Mouse (Mus musculus): ENCODE measurements at regions not wholly inside any gene's neighbourhood (a gene's known extent, or its start where the extent isn't known, plus 50 kb on each side); places are given as distances from the start of the nearest gene placed in this dataset.
"Not testable (repeated sequence)": the region's sequence is repeated elsewhere in the genome, so short reads cannot be mapped to it uniquely, and the experiment has no call there.

GRCm38 (mm10) chr1:94969543-94969942 lies 343.9 kb upstream of the Fam174a start:
- DNase-seq = no peak

GRCm38 (mm10) chr1:94970103-94970759 lies 343.2 kb upstream of the Fam174a start:
- DNase-seq = peak in 1 of 2 experiments; percentile 2

- no peak for DNase-seq
These were observed 320.1 kb upstream of the Fam174a start for GRCm38 (mm10) chr1:94993338-94993737.

GRCm38 (mm10) chr1:95003900-95004299 lies 309.5 kb upstream of the Fam174a start:
- DNase-seq = no peak

GRCm38 (mm10) chr1:95030579-95030978 lies 282.8 kb upstream of the Fam174a start:
- DNase-seq = no peak

GRCm38 (mm10) chr1:95033661-95034414 lies 279.6 kb upstream of the Fam174a start:
- not testable (repeated sequence) for DNase-seq

- no peak for DNase-seq
These were observed 275.0 kb upstream of the Fam174a start for GRCm38 (mm10) chr1:95038411-95038810.

- no peak for DNase-seq
These were observed 273.1 kb upstream of the Fam174a start for GRCm38 (mm10) chr1:95040332-95040731.

GRCm38 (mm10) chr1:95043355-95043754 lies 270.1 kb upstream of the Fam174a start:
- no peak for DNase-seq

GRCm38 (mm10) chr1:95064330-95065193 lies 248.9 kb upstream of the Fam174a start:
- DNase-seq = no peak

- no peak for DNase-seq
These were observed 247.8 kb upstream of the Fam174a start for GRCm38 (mm10) chr1:95065620-95066019.

GRCm38 (mm10) chr1:95066040-95066439 lies 247.4 kb upstream of the Fam174a start:
- no peak for DNase-seq

- no peak for DNase-seq
These were observed 238.3 kb upstream of the Fam174a start for GRCm38 (mm10) chr1:95075151-95075550.

- DNase-seq = no peak
These were observed 203.5 kb upstream of the Fam174a start for GRCm38 (mm10) chr1:95109966-95110365.

GRCm38 (mm10) chr1:95113493-95113892 lies 199.9 kb upstream of the Fam174a start:
- DNase-seq = no peak

GRCm38 (mm10) chr1:95147531-95147930 lies 165.9 kb upstream of the Fam174a start:
- DNase-seq = no peak

- no peak for DNase-seq
These were observed 139.3 kb upstream of the Fam174a start for GRCm38 (mm10) chr1:95174013-95174582.

- peak; percentile 62 to 85 for DNase-seq
These were observed 94.5 kb upstream of the Fam174a start for GRCm38 (mm10) chr1:95218912-95219311.

GRCm38 (mm10) chr1:95223289-95223688 lies 90.1 kb upstream of the Fam174a start:
- DNase-seq = peak; percentile 16 to 62

GRCm38 (mm10) chr1:95241671-95242150 lies 71.7 kb upstream of the Fam174a start:
- peak; percentile 53 to 64 for DNase-seq
